Mouse (Mus musculus) hindbrain, embryonic 13.5 days (tissue): ENCODE data around the gene Gm20388. TPM values are rescaled to one million over a fixed set of nuclear protein-coding genes. Genes with fewer than 3 reads are reported as not detected.

Experiments used
- ATAC-seq: fragments of 200-750 bp; cut with Nextera tagmentation; 2 replicates; pipeline ENCODE4 v1.8.0; 2017; ENCODE audit warnings: moderate TSS enrichment; ENCODE audit not compliant: low FRiP score
- H3K27ac ChIP-seq: fragments of 300-500 bp; sonication (generic); 2 replicates; pipeline ENCODE4 v1.5.1; 2015; ENCODE audit warnings: inconsistent platforms, mild to moderate bottlenecking, moderate library complexity
- H3K27me3 ChIP-seq: fragments of 300-500 bp; sonication (generic); 2 replicates; pipeline ENCODE4 v1.6.1; 2015; ENCODE audit warnings: mild to moderate bottlenecking, inconsistent platforms
- H3K36me3 ChIP-seq: fragments of 300-500 bp; sonication (generic); 2 replicates; pipeline ENCODE4 v1.6.1; 2015; ENCODE audit warnings: mild to moderate bottlenecking, inconsistent platforms
- H3K4me1 ChIP-seq: fragments of 300-500 bp; sonication (generic); replicated peaks from 2 replicates; pipeline ENCODE4 v1.6.1; 2015; ENCODE audit warnings: inconsistent platforms
- H3K4me2 ChIP-seq: fragments of 300-500 bp; sonication (generic); 2 replicates; pipeline ENCODE4 v1.6.1; 2015; ENCODE audit warnings: inconsistent platforms, mild to moderate bottlenecking, moderate library complexity
- H3K4me3 ChIP-seq: fragments of 300-500 bp; sonication (generic); 2 replicates; pipeline ENCODE4 v1.5.1; 2015; ENCODE audit warnings: mild to moderate bottlenecking, inconsistent platforms
- H3K9ac ChIP-seq: fragments of 300-500 bp; sonication (generic); 2 replicates; pipeline ENCODE4 v1.6.1; 2015; ENCODE audit warnings: mild to moderate bottlenecking, inconsistent platforms
- H3K9me3 ChIP-seq: fragments of 300-500 bp; sonication (generic); 2 replicates; pipeline ENCODE4 v1.6.1; 2016; ENCODE audit warnings: inconsistent platforms
- WGBS: fragments of 180-500 bp; shearing (Covaris S2); methylation state at CpG from one replicate; pipeline ENCODE4 v1.1.7; 2015; 5-methylcytosine and 5-hydroxymethylcytosine counted together
- polyA plus RNA-seq: library from polyadenylated mRNA; unstranded; fragments of >200 nt; fragmentation: Nextera tagmentation; extraction: Ambion mirVana; gene quantifications from 2 replicates; pipeline ENCODE4 v1.2.1, GENCODE M21; 2015

Gm20388 gene
- polyA plus RNA-seq, 1 experiment from 2014 or later = 1.9 TPM

GRCm38 (mm10) chr8:123376106-123376505 is 3465.5 kb downstream of the Gm20388 start:
- H3K4me2 ChIP-seq = peak overlapping the region; percentile 31; the same call in 1 of the 2 replicates
- 54% methylated on average over 8 of the region's 8 CpGs for WGBS

GRCm38 (mm10) chr8:123381711-123382110 is 3471.1 kb downstream of the Gm20388 start:
- Histone ChIP-seq H3K4me3 (no peak overlapping the region), H3K36me3 (peaks cover 69% of the 10 kb centered on the region), H3K9me3 (no peaks in the 10 kb centered on the region), H3K4me2 (no peak overlapping the region), H3K27ac (no peak overlapping the region), H3K9ac (no peak overlapping the region), H3K27me3 (no peaks in the 10 kb centered on the region), H3K4me1 (peaks cover under 1% of the 10 kb centered on the region)
- WGBS = 92% methylated on average over 4 of the region's 4 CpGs
- ATAC-seq = no peak

More at GRCm38 (mm10) chr8:123376106-123376505, 3465.5 kb downstream of the Gm20388 start:
- Histone ChIP-seq H3K4me3 (no peak overlapping the region), H3K4me1 (peaks cover 32% of the 10 kb centered on the region), H3K36me3 (peaks cover 27% of the 10 kb centered on the region), H3K9me3 (no peaks in the 10 kb centered on the region), H3K27ac (peak overlapping the region; percentile 66), H3K27me3 (no peaks in the 10 kb centered on the region), H3K9ac (0 out of 2 replicates have a peak overlapping the region, but pooled peaks have one; percentile 35)
- ATAC-seq = no peak

- Histone ChIP-seq H3K9ac (no peak overlapping the region), H3K4me2 (no peak overlapping the region), H3K9me3 (no peaks in the 10 kb centered on the region), H3K36me3 (peaks cover 72% of the 10 kb centered on the region), H3K27me3 (no peaks in the 10 kb centered on the region), H3K4me3 (no peak overlapping the region), H3K27ac (no peak overlapping the region), H3K4me1 (no peaks in the 10 kb centered on the region; the same call in 1 of the 2 replicates)
- no peak for ATAC-seq
- WGBS = 91% methylated on average over 8 of the region's 8 CpGs
Measured at GRCm38 (mm10) chr8:123382516-123382915, 3471.9 kb downstream of the Gm20388 start.

- WGBS = 75% methylated on average over 9 of the region's 9 CpGs
- no peak overlapping the region for H3K4me3 ChIP-seq
- no peak overlapping the region for H3K27ac ChIP-seq
- ATAC-seq = no peak
- H3K4me2 ChIP-seq = no peak overlapping the region
- no peak overlapping the region for H3K9ac ChIP-seq
- no peaks in the 10 kb centered on the region for H3K9me3 ChIP-seq
- H3K27me3 ChIP-seq = no peaks in the 10 kb centered on the region
- H3K36me3 ChIP-seq = peaks cover 93% of the 10 kb centered on the region
- no peaks in the 10 kb centered on the region for H3K4me1 ChIP-seq
Measured at GRCm38 (mm10) chr8:123384883-123385540, 3474.4 kb downstream of the Gm20388 start.

GRCm38 (mm10) chr8:123387041-123387440 is 3476.4 kb downstream of the Gm20388 start:
- Histone ChIP-seq H3K27me3 (no peaks in the 10 kb centered on the region), H3K9me3 (no peaks in the 10 kb centered on the region), H3K4me3 (no peak overlapping the region), H3K4me2 (no peak overlapping the region), H3K9ac (no peak overlapping the region), H3K27ac (no peak overlapping the region), H3K36me3 (peaks cover 100% of the 10 kb centered on the region), H3K4me1 (no peaks in the 10 kb centered on the region)
- 80% methylated on average over 3 of the region's 3 CpGs for WGBS
- no peak for ATAC-seq

- Histone ChIP-seq H3K4me3 (no peak overlapping the region), H3K27ac (no peak overlapping the region), H3K36me3 (peaks cover 100% of the 10 kb centered on the region), H3K9ac (no peak overlapping the region), H3K27me3 (no peaks in the 10 kb centered on the region), H3K4me1 (no peaks in the 10 kb centered on the region), H3K9me3 (no peaks in the 10 kb centered on the region), H3K4me2 (no peak overlapping the region)
- no peak for ATAC-seq
- 95% methylated on average over 8 of the region's 8 CpGs for WGBS
Measured at GRCm38 (mm10) chr8:123387801-123388200, 3477.2 kb downstream of the Gm20388 start.

- 93% methylated on average over 7 of the region's 7 CpGs for WGBS
- H3K4me3 ChIP-seq = no peak overlapping the region
- ATAC-seq = no peak
- H3K36me3 ChIP-seq = peaks cover 100% of the 10 kb centered on the region
- H3K27me3 ChIP-seq = no peaks in the 10 kb centered on the region
- H3K9ac ChIP-seq = peak overlapping the region; percentile 24; the same call in 1 of the 2 replicates
- H3K9me3 ChIP-seq = no peaks in the 10 kb centered on the region
- H3K27ac ChIP-seq = no peak overlapping the region
- no peaks in the 10 kb centered on the region for H3K4me1 ChIP-seq
- H3K4me2 ChIP-seq = no peak overlapping the region
Measured at GRCm38 (mm10) chr8:123389026-123389425, 3478.4 kb downstream of the Gm20388 start.

- no peaks in the 10 kb centered on the region for H3K27me3 ChIP-seq
- no peak for ATAC-seq
- peaks cover 100% of the 10 kb centered on the region for H3K36me3 ChIP-seq
- no peak overlapping the region for H3K4me2 ChIP-seq
- no peak overlapping the region for H3K4me3 ChIP-seq
- H3K4me1 ChIP-seq = no peaks in the 10 kb centered on the region
- H3K9ac ChIP-seq = no peak overlapping the region
- 95% methylated on average over 13 of the region's 13 CpGs for WGBS
- no peaks in the 10 kb centered on the region for H3K9me3 ChIP-seq
- no peak overlapping the region for H3K27ac ChIP-seq
Measured at GRCm38 (mm10) chr8:123398308-123398707, 3487.7 kb downstream of the Gm20388 start.

- WGBS = 93% methylated on average over 9 of the region's 9 CpGs
- H3K4me2 ChIP-seq = no peak overlapping the region
- H3K4me1 ChIP-seq = peaks cover 14% of the 10 kb centered on the region
- no peaks in the 10 kb centered on the region for H3K9me3 ChIP-seq
- no peak overlapping the region for H3K9ac ChIP-seq
- no peak overlapping the region for H3K27ac ChIP-seq
- no peak for ATAC-seq
- peaks cover 75% of the 10 kb centered on the region for H3K36me3 ChIP-seq
- no peaks in the 10 kb centered on the region for H3K27me3 ChIP-seq
- no peak overlapping the region for H3K4me3 ChIP-seq
Measured at GRCm38 (mm10) chr8:123401936-123402335, 3491.3 kb downstream of the Gm20388 start.

- no peaks in the 10 kb centered on the region for H3K9me3 ChIP-seq
- H3K27ac ChIP-seq = no peak overlapping the region
- peaks cover 66% of the 10 kb centered on the region for H3K36me3 ChIP-seq
- 90% methylated on average over 9 of the region's 9 CpGs for WGBS
- no peak overlapping the region for H3K9ac ChIP-seq
- no peak overlapping the region for H3K4me3 ChIP-seq
- H3K4me1 ChIP-seq = peaks cover 21% of the 10 kb centered on the region
- 0 out of 2 replicates have a peak, but pooled peaks cover 3% of the 10 kb centered on the region for H3K27me3 ChIP-seq
- H3K4me2 ChIP-seq = no peak overlapping the region
- no peak for ATAC-seq
Measured at GRCm38 (mm10) chr8:123402730-123403326, 3492.2 kb downstream of the Gm20388 start.

GRCm38 (mm10) chr8:123404521-123404920 is 3493.9 kb downstream of the Gm20388 start:
- ATAC-seq = no peak
- Histone ChIP-seq H3K27ac (0 out of 2 replicates have a peak overlapping the region, but pooled peaks have one; percentile 48), H3K4me3 (no peak overlapping the region), H3K9me3 (no peaks in the 10 kb centered on the region), H3K9ac (peak overlapping the region; percentile 29; the same call in 1 of the 2 replicates), H3K4me2 (no peak overlapping the region), H3K36me3 (peaks cover 50% of the 10 kb centered on the region), H3K4me1 (peaks cover 35% of the 10 kb centered on the region), H3K27me3 (0 out of 2 replicates have a peak, but pooled peaks cover 4% of the 10 kb centered on the region)
- 56% methylated on average over 8 of the region's 8 CpGs for WGBS

- Histone ChIP-seq H3K36me3 (peaks cover 27% of the 10 kb centered on the region), H3K4me3 (no peak within 1 kb of the TSS), H3K4me1 (peaks cover 45% of the 10 kb centered on the region), H3K9me3 (no peaks in the 10 kb centered on the region), H3K9ac (peak within 1 kb of the TSS; percentile 39), H3K27ac (no peak within 1 kb of the TSS), H3K4me2 (no peak within 1 kb of the TSS), H3K27me3 (0 out of 2 replicates have a peak, but pooled peaks cover 4% of the 10 kb centered on the region)
- 10% methylated on average over 4 of the region's 4 CpGs for WGBS
- ATAC-seq = no peak
Measured at GRCm38 (mm10) chr8:123406786-123407185, 3496.1 kb downstream of the Gm20388 start, which contains the start of gene Mc1r. Mc1r (plus strand) TSS chr8:123407107.
